Mouse (Mus musculus): ENCODE results near the gene Syngr1.

The Syngr1 gene

GRCm38 (mm10) chr15:80070095-80070644 is 21.0 kb upstream of the Syngr1 start:
- DNase-seq (ENCODE audit: low spot score in 2 of 2) = no peak

- peak; percentile 69 to 72 for DNase-seq (ENCODE audit: low spot score in 2 of 2)
These were observed 19.1 kb upstream of the Syngr1 start for GRCm38 (mm10) chr15:80071951-80072437.

- DNase-seq (ENCODE audit: low spot score in 2 of 2) = no peak
These were observed 18.4 kb upstream of the Syngr1 start for GRCm38 (mm10) chr15:80072579-80073255.

GRCm38 (mm10) chr15:80073256-80073621 is 17.9 kb upstream of the Syngr1 start:
- DNase-seq (ENCODE audit: low spot score in 2 of 2) = no peak

GRCm38 (mm10) chr15:80074663-80075373 is 16.3 kb upstream of the Syngr1 start:
- DNase-seq (ENCODE audit: low spot score in 2 of 2) = peak; percentile 55 to 67

GRCm38 (mm10) chr15:80075374-80075694 is 15.8 kb upstream of the Syngr1 start:
- no peak for DNase-seq (ENCODE audit: low spot score in 2 of 2)

- no peak for DNase-seq (ENCODE audit: low spot score in 2 of 2)
These were observed 15.3 kb upstream of the Syngr1 start for GRCm38 (mm10) chr15:80075733-80076337.

- DNase-seq (ENCODE audit: low spot score in 2 of 2) = peak in 1 of 2 experiments; percentile 83
These were observed 14.6 kb upstream of the Syngr1 start for GRCm38 (mm10) chr15:80076338-80077136.

- no peak for DNase-seq (ENCODE audit: low spot score in 2 of 2)
These were observed 12.9 kb upstream of the Syngr1 start for GRCm38 (mm10) chr15:80078058-80078814.

GRCm38 (mm10) chr15:80079129-80079668 is 11.9 kb upstream of the Syngr1 start:
- no peak for DNase-seq (ENCODE audit: low spot score in 2 of 2)

- no peak for DNase-seq (ENCODE audit: low spot score in 2 of 2)
These were observed 11.2 kb upstream of the Syngr1 start for GRCm38 (mm10) chr15:80079954-80080353.

GRCm38 (mm10) chr15:80080711-80081615 is 10.2 kb upstream of the Syngr1 start:
- peak in 1 of 2 experiments; percentile 49 for DNase-seq (ENCODE audit: low spot score in 2 of 2)

- DNase-seq (ENCODE audit: low spot score in 2 of 2) = peak in 1 of 2 experiments; percentile 49
These were observed 9.2 kb upstream of the Syngr1 start for GRCm38 (mm10) chr15:80081801-80082546.

- DNase-seq (ENCODE audit: low spot score in 2 of 2) = no peak
These were observed 8.4 kb upstream of the Syngr1 start for GRCm38 (mm10) chr15:80082661-80083275.

- DNase-seq (ENCODE audit: low spot score in 2 of 2) = peak; percentile 99
These were observed 7.8 kb upstream of the Syngr1 start for GRCm38 (mm10) chr15:80083276-80083731.

GRCm38 (mm10) chr15:80083740-80084139 is 7.4 kb upstream of the Syngr1 start:
- DNase-seq (ENCODE audit: low spot score in 2 of 2) = peak in 1 of 2 experiments; percentile 53

- no peak for DNase-seq (ENCODE audit: low spot score in 2 of 2)
These were observed 3.6 kb upstream of the Syngr1 start for GRCm38 (mm10) chr15:80087406-80088012.

GRCm38 (mm10) chr15:80088637-80089036 is 2.5 kb upstream of the Syngr1 start:
- peak; percentile 96 to 97 for DNase-seq (ENCODE audit: low spot score in 2 of 2)
